In genomic region chr10:39219366-39219765, GRCm38 (mm10) we compare ENCODE assay signal across 17 mouse cellular contexts. TPM values are rescaled to one million over a fixed set of nuclear protein-coding genes. Genes with fewer than 3 reads are reported as not detected.
"Had no signal": no experiment of that assay in that cellular context is flagged by ENCODE, and none has a peak within 500 bp of the region (broad histone marks: within the 10 kb centered on the region; RNA-seq: fewer than 3 reads in every experiment).

No protein-coding gene starts in this region.

- H3K27ac ChIP-seq: kidney, embryonic 15.5 days; left cerebral cortex, adult 2 months; liver, embryonic 13.5 days; lung, embryonic 15.5 days; neural tube, embryonic 12.5 days; stomach, embryonic 15.5 days had no signal

- H3K36me3 ChIP-seq: kidney, embryonic 15.5 days; liver, embryonic 13.5 days; lung, embryonic 15.5 days; neural tube, embryonic 12.5 days; stomach, embryonic 15.5 days had no signal

- H3K4me3 ChIP-seq: kidney, embryonic 15.5 days; left cerebral cortex, adult 2 months; liver, embryonic 13.5 days; lung, embryonic 15.5 days; neural tube, embryonic 12.5 days; stomach, embryonic 15.5 days had no signal

- ATAC-seq: liver, postnatal 0 days had no signal

- H3K9me3 ChIP-seq: kidney, embryonic 15.5 days; liver, embryonic 13.5 days; stomach, embryonic 15.5 days had no signal

- DNase-seq: kidney, adult 2 months; kidney, postnatal 14 days; liver; liver, embryonic 13.5 days; liver, postnatal 0 days; midbrain, embryonic 14.5 days; right cerebral cortex, postnatal 4 days; spleen, adult 18-20 months; thymus, adult 2 months; thymus, postnatal 25 days had no signal

- H3K27me3 ChIP-seq: kidney, embryonic 15.5 days; liver, embryonic 13.5 days; lung, embryonic 15.5 days; neural tube, embryonic 12.5 days; stomach, embryonic 15.5 days had no signal

- H3K4me2 ChIP-seq: kidney, embryonic 15.5 days; liver, embryonic 13.5 days; lung, embryonic 15.5 days; neural tube, embryonic 12.5 days; stomach, embryonic 15.5 days had no signal

- H3K9ac ChIP-seq: kidney, embryonic 15.5 days; liver, embryonic 13.5 days; liver, postnatal 0 days; lung, embryonic 15.5 days; neural tube, embryonic 12.5 days; stomach, embryonic 15.5 days had no signal

- H3K4me1 ChIP-seq: kidney, embryonic 15.5 days; liver, embryonic 13.5 days; lung, embryonic 15.5 days; neural tube, embryonic 12.5 days; stomach, embryonic 15.5 days had no signal

RNA-seq across cellular contexts. Expression of gene Ccn6, which starts 55.8 kb away (rescaled TPM):
- polyA plus RNA-seq: large intestine, adult 2 months; liver, postnatal 0 days; testis, adult 2 months; thymus, adult 2 months had no signal
